Mouse (Mus musculus) left cerebral cortex, adult 18-20 months (tissue): ENCODE results near the gene Slc43a3. TPM values are rescaled to one million over a fixed set of nuclear protein-coding genes. Genes with fewer than 3 reads are reported as not detected.

Experiments
- DNase-seq, 2 experiments: peaks; one replicate each; pipeline ENCODE4 v3.0.0; 2021 to 2022; ENCODE audit warnings: low spot score in 2 of 2, mixed read lengths in 1 of 2
- microRNA-seq, 2 experiments: library from miRNA; unstranded; fragments of <30 nt; microRNA quantifications; one replicate each; pipeline ENCODE4 v1.2.0; 2021
- total RNA-seq, 2 experiments: library from RNA; stranded (reverse); gene quantifications; 2 replicates each; pipeline ENCODE4 v1.2.3; 2021

The Slc43a3 gene
- total RNA-seq, 2 experiments from 2014 or later: 0.19 to 0.33 TPM

GRCm38 (mm10) chr2:84967318-84967991 is 31.1 kb downstream of the Slc43a3 start:
- DNase-seq: no peak

- DNase-seq: no peak
Observed at GRCm38 (mm10) chr2:84975580-84975979, 39.2 kb downstream of the Slc43a3 start.

- no peak for DNase-seq
Observed at GRCm38 (mm10) chr2:84980188-84980587, 43.8 kb downstream of the Slc43a3 start, which contains the start of gene Prg2. TSS of gene Prg2 (plus strand) at chr2:84980461.

DNA sequence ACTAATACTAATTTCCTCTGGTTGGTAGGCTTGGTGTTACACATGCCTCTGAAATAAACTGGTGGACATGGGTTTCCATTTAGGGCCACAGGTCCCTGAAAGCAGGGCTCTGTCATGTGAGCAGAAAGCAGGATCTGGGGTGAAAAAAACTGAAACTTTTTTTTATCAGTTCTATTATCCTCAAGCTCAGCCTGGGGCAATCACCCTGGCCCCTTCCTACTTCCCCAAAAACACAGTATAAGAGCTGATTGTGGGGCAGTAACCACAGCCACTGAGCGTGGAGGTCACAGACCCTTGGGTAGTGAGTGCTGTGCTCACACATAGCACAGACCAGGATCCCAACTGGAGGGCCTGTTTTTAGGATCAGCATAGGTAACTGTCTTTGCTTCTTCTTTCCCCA is 51.6 kb downstream of the Slc43a3 start, which contains the start of gene Prg3:
TSS of gene Prg3 (plus strand) at position 286 of the 400 bp plus-strand sequence.
- no peak for DNase-seq

DNA sequence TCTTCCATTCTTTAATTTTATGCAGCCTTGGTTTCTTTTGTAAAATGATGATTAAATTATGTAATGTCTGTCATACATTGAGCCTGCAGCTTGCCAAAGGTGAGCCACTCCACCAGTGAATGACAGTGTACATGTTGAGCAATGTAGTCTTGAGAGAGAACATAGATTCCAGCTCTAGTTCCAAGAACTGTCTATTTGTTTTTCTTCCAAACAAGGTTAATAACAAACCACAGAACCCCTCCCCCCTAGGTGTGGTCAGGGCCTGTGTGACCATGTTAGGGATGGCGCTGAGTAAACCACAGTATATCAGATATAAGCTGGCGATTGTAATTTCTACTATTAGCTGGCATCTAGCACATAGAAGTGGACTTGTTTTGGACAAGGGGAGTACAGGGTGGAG is 60.0 kb downstream of the Slc43a3 start:
- no peak for DNase-seq

GRCm38 (mm10) chr2:84999486-85000181 is 63.3 kb downstream of the Slc43a3 start:
- DNase-seq: no peak

DNA sequence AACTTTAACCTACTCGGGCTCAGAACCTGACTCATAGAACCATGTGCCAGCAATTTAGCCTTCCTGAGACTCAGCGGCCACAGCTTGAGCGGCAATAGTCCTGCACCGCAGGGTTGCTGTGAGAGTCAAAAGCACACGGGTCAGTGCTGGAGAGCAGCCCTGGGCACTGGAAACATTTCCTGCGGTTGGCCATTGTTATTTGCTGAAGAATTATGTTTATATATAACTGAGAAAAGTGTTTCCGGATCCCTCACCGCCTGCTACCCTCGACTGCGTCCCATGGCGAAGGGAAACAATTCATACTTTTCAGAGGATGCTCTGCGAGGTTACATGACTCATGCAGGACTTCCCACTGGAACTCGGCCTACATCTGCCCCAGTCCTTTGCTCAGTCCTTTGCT is 65.1 kb downstream of the Slc43a3 start:
- DNase-seq: no peak

- no peak for DNase-seq
Observed at GRCm38 (mm10) chr2:85002575-85002974, 66.2 kb downstream of the Slc43a3 start.

DNA sequence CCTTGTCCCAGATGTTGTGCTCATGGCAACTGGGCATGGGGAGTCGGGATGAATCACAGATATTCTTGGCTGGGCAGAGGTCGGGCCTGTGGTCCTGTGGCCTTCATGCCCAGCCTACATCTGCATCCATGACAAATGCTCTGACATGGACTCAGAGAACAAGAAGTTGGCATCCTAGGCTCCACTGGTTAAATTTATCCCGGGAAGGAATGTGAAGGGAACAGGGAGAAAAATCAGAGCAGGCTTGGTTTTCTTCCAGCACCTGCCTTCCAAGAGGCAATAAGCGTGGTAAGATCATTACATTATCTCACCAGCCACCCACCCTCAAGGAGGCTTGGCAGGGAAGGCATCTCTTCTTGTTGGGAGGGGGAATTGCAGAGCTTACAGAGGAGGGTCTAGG is 68.0 kb downstream of the Slc43a3 start:
- peak; percentile 41 to 49 for DNase-seq

GRCm38 (mm10) chr2:85006600-85006999 is 70.2 kb downstream of the Slc43a3 start:
- no peak for DNase-seq

GRCm38 (mm10) chr2:85007729-85008128 is 71.3 kb downstream of the Slc43a3 start:
- DNase-seq: no peak

Small RNA genes lying within 50 kb of the gene (microRNA-seq; reads per million reads assigned to microRNA genes)
- 0 reads per million in 2 experiments for gene Gm24332

Other genes with a start within 250 kb of the Slc43a3 start
- gene Zdhhc5, start 221.4 kb upstream of the Slc43a3 start, total RNA-seq: 10 to 100 TPM; 49.2 TPM
- 10 to 100 TPM; 10.4 to 10.5 TPM for gene Clp1, start 209.2 kb upstream of the Slc43a3 start, total RNA-seq
- 10 to 100 TPM; 92.2 to 93.5 TPM for gene Ypel4, start 202.5 kb upstream of the Slc43a3 start, total RNA-seq
- gene Gm19426, start 192.9 kb upstream of the Slc43a3 start, total RNA-seq: 1 to 10 TPM; 2.2 to 2.5 TPM
- gene Serping1, start 161.1 kb upstream of the Slc43a3 start, total RNA-seq: 1 to 10 TPM; 8.5 to 9.2 TPM
- gene Ube2l6, start 137.8 kb upstream of the Slc43a3 start, total RNA-seq: 1 to 10 TPM; 8.2 to 8.5 TPM
- gene Smtnl1, start 113.9 kb upstream of the Slc43a3 start, total RNA-seq: not detected
- gene Timm10, start 109.6 kb upstream of the Slc43a3 start, total RNA-seq: 10 to 100 TPM; 46.9 to 57.8 TPM
- gene Slc43a1, start 97.7 kb upstream of the Slc43a3 start, total RNA-seq: under 1 TPM; 0.21 to 0.23 TPM
- 10 to 100 TPM; 91.9 to 95.9 TPM for gene Rtn4rl2, start 49.9 kb upstream of the Slc43a3 start, total RNA-seq
- gene Prg2, start 43.9 kb downstream of the Slc43a3 start, total RNA-seq: not detected
- gene Prg3, start 51.6 kb downstream of the Slc43a3 start, total RNA-seq: not detected
- 100 to 1,000 TPM; 105 to 109 TPM for gene Ssrp1, start 100.7 kb downstream of the Slc43a3 start, total RNA-seq
- 1 to 10 TPM; 1.9 to 2.1 TPM for gene P2rx3, start 100.9 kb downstream of the Slc43a3 start, total RNA-seq
- gene Tnks1bp1, start 111.4 kb downstream of the Slc43a3 start, total RNA-seq: 100 to 1,000 TPM; 128 to 136 TPM
- under 1 TPM; 0.09 to 0.12 TPM for gene Aplnr, start 199.6 kb downstream of the Slc43a3 start, total RNA-seq